Mouse (Mus musculus) forebrain, embryonic 11.5 days (tissue): ENCODE results near the gene Pdzd7. TPM values are rescaled to one million over a fixed set of nuclear protein-coding genes. Genes with fewer than 3 reads are reported as not detected.

Experiments used
- ATAC-seq: fragments of 200-750 bp; cut with Nextera tagmentation; replicated peaks from 2 replicates; pipeline ENCODE4 v1.8.0; 2017; ENCODE audit warnings: moderate TSS enrichment; ENCODE audit not compliant: low FRiP score
- DNase-seq: peaks from one replicate; pipeline ENCODE4 v3.0.0-alpha.2; 2017; ENCODE audit warnings: low spot score
- H3K27ac ChIP-seq: fragments of 300-500 bp; sonication (generic); 2 replicates; pipeline ENCODE4 v1.5.1; 2014; ENCODE audit warnings: low read depth, low read length
- H3K27me3 ChIP-seq: fragments of 300-500 bp; sonication (generic); 2 replicates; pipeline ENCODE4 v1.6.1; 2014; ENCODE audit warnings: mild to moderate bottlenecking, low read length, mixed read lengths; ENCODE audit not compliant: control insufficient read depth, insufficient read depth
- H3K36me3 ChIP-seq: fragments of 300-500 bp; sonication (generic); 2 replicates; pipeline ENCODE4 v1.6.1; 2014; ENCODE audit warnings: mild to moderate bottlenecking, low read length, moderate library complexity, mixed read lengths; ENCODE audit not compliant: control insufficient read depth, insufficient read depth
- H3K4me1 ChIP-seq: fragments of 300-500 bp; sonication (generic); replicated peaks from 2 replicates; pipeline ENCODE4 v1.6.1; 2014; ENCODE audit warnings: low read length, mixed read lengths; ENCODE audit not compliant: control insufficient read depth, insufficient read depth
- H3K4me2 ChIP-seq: fragments of 300-500 bp; sonication (generic); 2 replicates; pipeline ENCODE4 v1.6.1; 2014; ENCODE audit warnings: low read depth, mild to moderate bottlenecking, low read length, moderate library complexity, mixed read lengths; ENCODE audit not compliant: severe bottlenecking
- H3K4me3 ChIP-seq: fragments of 300-500 bp; sonication (generic); 2 replicates; pipeline ENCODE4 v1.5.1; 2014; ENCODE audit warnings: low read depth, low read length
- H3K9ac ChIP-seq: fragments of 300-500 bp; sonication (generic); 2 replicates; pipeline ENCODE4 v1.6.1; 2014; ENCODE audit warnings: low read length
- H3K9me3 ChIP-seq: fragments of 300-500 bp; sonication (generic); 2 replicates; pipeline ENCODE4 v1.6.1; 2016; ENCODE audit warnings: low read length, mixed read lengths; ENCODE audit not compliant: control insufficient read depth
- WGBS: fragments of 180-500 bp; shearing (Covaris S2); extraction: QIAGEN DNeasy Blood & Tissue Kit; methylation state at CpG from one replicate; pipeline ENCODE4 v1.1.7; 2014; 5-methylcytosine and 5-hydroxymethylcytosine counted together
- polyA plus RNA-seq: library from polyadenylated mRNA; unstranded; fragments of >200 nt; fragmentation: Nextera tagmentation; extraction: Ambion mirVana; gene quantifications from 2 replicates; pipeline ENCODE4 v1.2.1, GENCODE M21; 2014

The Pdzd7 gene
- polyA plus RNA-seq, 1 experiment from 2014 or later, result 0.61 TPM

- Histone ChIP-seq H3K4me2 (no peak overlapping the region), H3K9ac (peak overlapping the region; percentile 1; the same call in 1 of the 2 replicates), H3K4me1 (peaks cover 13% of the 10 kb centered on the region), H3K27ac (no peak overlapping the region), H3K9me3 (no peaks in the 10 kb centered on the region), H3K4me3 (no peak overlapping the region), H3K27me3 (no peaks in the 10 kb centered on the region), H3K36me3 (peaks cover 17% of the 10 kb centered on the region)
- ATAC-seq, result no peak
- WGBS, result 96% methylated on average over 15 of the region's 15 CpGs
- peak; percentile 51 for DNase-seq
These were observed 24.2 kb downstream of the Pdzd7 start for GRCm38 (mm10) chr19:45021362-45021761.

GRCm38 (mm10) chr19:45020348-45020747, 25.2 kb downstream of the Pdzd7 start:
- 72% methylated on average over 6 of the region's 6 CpGs for WGBS
- Histone ChIP-seq H3K9ac (no peak overlapping the region; the same call in 1 of the 2 replicates), H3K4me2 (no peak overlapping the region), H3K27me3 (no peaks in the 10 kb centered on the region), H3K4me3 (no peak overlapping the region), H3K36me3 (peaks cover 9% of the 10 kb centered on the region; the same call in 1 of the 2 replicates), H3K27ac (no peak overlapping the region), H3K9me3 (no peaks in the 10 kb centered on the region), H3K4me1 (peaks cover 22% of the 10 kb centered on the region)
- DNase-seq, result peak; percentile 54
- no peak for ATAC-seq

GRCm38 (mm10) chr19:45018351-45018831, 27.1 kb downstream of the Pdzd7 start:
- H3K27ac ChIP-seq, result peak overlapping the region; percentile 96
- peak overlapping the region; percentile 73 for H3K9ac ChIP-seq
- no peaks in the 10 kb centered on the region for H3K9me3 ChIP-seq
- peak overlapping the region; percentile 90 for H3K4me2 ChIP-seq
- under 1% methylated on average over 13 of the region's 13 CpGs for whole genome bisulfite sequencing
- no peaks in the 10 kb centered on the region for H3K27me3 ChIP-seq
- peaks cover 28% of the 10 kb centered on the region for H3K4me1 ChIP-seq
- H3K4me3 ChIP-seq, result peak overlapping the region; percentile 42
- peak; percentile 68 for DNase-seq
- peaks cover 4% of the 10 kb centered on the region; the same call in 1 of the 2 replicates for H3K36me3 ChIP-seq
- ATAC-seq, result no peak

- 0% methylated on average over 36 of the region's 48 CpGs for whole genome bisulfite sequencing
- H3K4me1 ChIP-seq, result peaks cover 28% of the 10 kb centered on the region
- peak overlapping the region; percentile 42 for H3K4me3 ChIP-seq
- H3K4me2 ChIP-seq, result peak overlapping the region; percentile 90
- no peaks in the 10 kb centered on the region for H3K9me3 ChIP-seq
- peak overlapping the region; percentile 73 for H3K9ac ChIP-seq
- ATAC-seq, result peak; percentile 83
- DNase-seq, result peak; percentile 93
- H3K36me3 ChIP-seq, result peaks cover 4% of the 10 kb centered on the region; the same call in 1 of the 2 replicates
- peak overlapping the region; percentile 96 for H3K27ac ChIP-seq
- H3K27me3 ChIP-seq, result no peaks in the 10 kb centered on the region
These were observed 27.6 kb downstream of the Pdzd7 start for GRCm38 (mm10) chr19:45017909-45018308.

GRCm38 (mm10) chr19:45017216-45017771, 28.2 kb downstream of the Pdzd7 start:
- peak overlapping the region; percentile 90 for H3K4me2 ChIP-seq
- peak overlapping the region; percentile 96 for H3K27ac ChIP-seq
- H3K9ac ChIP-seq, result peak overlapping the region; percentile 73
- H3K4me3 ChIP-seq, result peak overlapping the region; percentile 42
- no peaks in the 10 kb centered on the region for H3K27me3 ChIP-seq
- H3K9me3 ChIP-seq, result no peaks in the 10 kb centered on the region
- WGBS, result 0% methylated on average over 25 of the region's 27 CpGs
- H3K36me3 ChIP-seq, result no peaks in the 10 kb centered on the region; the same call in 1 of the 2 replicates
- ATAC-seq (peak; percentile 83), DNase-seq (peak; percentile 93)
- peaks cover 30% of the 10 kb centered on the region for H3K4me1 ChIP-seq

GRCm38 (mm10) chr19:45016341-45017215, 28.9 kb downstream of the Pdzd7 start:
- Histone ChIP-seq H3K4me1 (peaks cover 31% of the 10 kb centered on the region), H3K4me3 (peak overlapping the region; percentile 42), H3K9ac (peak overlapping the region; percentile 73), H3K27me3 (no peaks in the 10 kb centered on the region), H3K27ac (peak overlapping the region; percentile 96), H3K36me3 (no peaks in the 10 kb centered on the region; the same call in 1 of the 2 replicates), H3K4me2 (peak overlapping the region; percentile 90), H3K9me3 (no peaks in the 10 kb centered on the region)
- WGBS, result 1% methylated on average over 17 of the region's 18 CpGs
- DNase-seq (peak; percentile 80), ATAC-seq (no peak; the same call in 1 of the 2 replicates)

- Histone ChIP-seq H3K4me3 (peak overlapping the region; percentile 42), H3K36me3 (no peaks in the 10 kb centered on the region; the same call in 1 of the 2 replicates), H3K9me3 (no peaks in the 10 kb centered on the region), H3K4me2 (peak overlapping the region; percentile 90), H3K27me3 (no peaks in the 10 kb centered on the region), H3K27ac (peak overlapping the region; percentile 96), H3K4me1 (peaks cover 29% of the 10 kb centered on the region), H3K9ac (peak overlapping the region; percentile 57)
- DNase-seq, result peak; percentile 73
- 0 out of 2 replicates have a peak, but pooled peaks have one; percentile 13 for ATAC-seq
- under 1% methylated on average over 34 of the region's 34 CpGs for WGBS
These were observed 29.8 kb downstream of the Pdzd7 start for GRCm38 (mm10) chr19:45015518-45016281.

- Histone ChIP-seq H3K36me3 (no peaks in the 10 kb centered on the region; the same call in 1 of the 2 replicates), H3K4me1 (peaks cover 25% of the 10 kb centered on the region)
- WGBS, result 1% methylated on average over 25 of the region's 25 CpGs
These were observed 30.5 kb downstream of the Pdzd7 start for GRCm38 (mm10) chr19:45014981-45015402.

More at GRCm38 (mm10) chr19:45014981-45015402, 30.5 kb downstream of the Pdzd7 start:
- Histone ChIP-seq H3K4me3 (peak overlapping the region; percentile 42), H3K27ac (0 out of 2 replicates have a peak overlapping the region, but pooled peaks have one; percentile 25), H3K9me3 (no peaks in the 10 kb centered on the region), H3K9ac (peak overlapping the region; percentile 57), H3K27me3 (no peaks in the 10 kb centered on the region), H3K4me2 (peak overlapping the region; percentile 90)
- DNase-seq, result peak; percentile 75
- 0 out of 2 replicates have a peak, but pooled peaks have one; percentile 9 for ATAC-seq
